Mouse (Mus musculus) CH12.LX (cell line): Measurements from ENCODE around the gene B3gnt2. TPM values are rescaled to one million over a fixed set of nuclear protein-coding genes. Genes with fewer than 3 reads are reported as not detected.

Experiments
- DNase-seq: peaks from one replicate; pipeline ENCODE4 v3.0.0-alpha.2; 2013; ENCODE audit errors: extremely low read depth
- H3K27ac ChIP-seq: 2 replicates; pipeline ENCODE4 v1.5.1; 2012; ENCODE audit warnings: low read depth, mild to moderate bottlenecking, control low read depth, moderate library complexity; ENCODE audit not compliant: insufficient read depth
- H3K27me3 ChIP-seq: replicated peaks from 2 replicates; pipeline ENCODE3; 2012; ENCODE audit warnings: inconsistent platforms
- H3K36me3 ChIP-seq, 2 experiments: replicated peaks in 1 of 2; 2 replicates each; pipeline versions ENCODE3 to v1.6.1; 2012; ENCODE audit warnings: inconsistent platforms in 1 of 2, low read length in 1 of 2, mild to moderate bottlenecking in 1 of 2, mixed read lengths in 1 of 2, moderate library complexity in 1 of 2; ENCODE audit not compliant: control insufficient read depth in 1 of 2, insufficient read depth in 1 of 2
- H3K4me1 ChIP-seq, 2 experiments: 2 replicates each; pipeline ENCODE4 v1.6.1; 2012; ENCODE audit warnings: inconsistent platforms in 1 of 2, moderate library complexity in 1 of 2; ENCODE audit not compliant: insufficient read depth in 2 of 2, control insufficient read depth in 1 of 2
- H3K4me2 ChIP-seq: 2 replicates; pipeline ENCODE4 v1.6.1; 2012; ENCODE audit warnings: low read depth, mild to moderate bottlenecking, control low read depth; ENCODE audit not compliant: poor library complexity, insufficient read depth, severe bottlenecking
- H3K4me3 ChIP-seq, 3 experiments: fragments of 150-350 bp in 1 of 3; sonication (generic) in 1 of 3; replicated peaks in 1 of 3; 2 replicates each; pipeline versions ENCODE3 to v1.5.1; 2011 to 2012; ENCODE audit warnings: low read depth in 2 of 3, low read length in 2 of 3, mild to moderate bottlenecking in 2 of 3, moderate library complexity in 2 of 3, control low read depth in 1 of 3, improper control_type of control experiment in 1 of 3, inconsistent platforms in 1 of 3, mixed read lengths in 1 of 3; ENCODE audit not compliant: poor library complexity in 1 of 3
- H3K79me2 ChIP-seq: replicated peaks from 2 replicates; pipeline ENCODE4 v1.6.1; 2012; ENCODE audit warnings: mild to moderate bottlenecking, moderate library complexity; ENCODE audit not compliant: control insufficient read depth, poor library complexity, insufficient read depth, severe bottlenecking; ENCODE audit errors: extremely low read depth
- H3K9ac ChIP-seq: 2 replicates; pipeline ENCODE4 v1.6.1; 2012; ENCODE audit warnings: low read depth, mild to moderate bottlenecking, control low read depth, moderate library complexity; ENCODE audit not compliant: insufficient read depth
- H3K9me3 ChIP-seq: replicated peaks from 2 replicates; pipeline ENCODE3; 2012; ENCODE audit warnings: low read length, inconsistent platforms, mixed read lengths
- CTCF ChIP-seq, 2 experiments: IDR thresholded peaks in 1 of 2; conservative IDR thresholded peaks in 1 of 2; 2 replicates each; pipeline ENCODE4 v1.5.1; 2011 to 2012; ENCODE audit warnings: low read depth in 2 of 2, low read length in 2 of 2, improper control_type of control experiment in 1 of 2, inconsistent platforms in 1 of 2, mild to moderate bottlenecking in 1 of 2, moderate library complexity in 1 of 2
- GABPA ChIP-seq: IDR thresholded peaks from 2 replicates; pipeline ENCODE4 v1.6.1; 2012; ENCODE audit warnings: low read depth, low read length, improper control_type of control experiment, inconsistent platforms; ENCODE audit not compliant: insufficient replicate concordance
- JUND ChIP-seq: conservative IDR thresholded peaks from 2 replicates; pipeline ENCODE4 v1.6.1; 2011; ENCODE audit warnings: low read depth, low read length, improper control_type of control experiment
- KAT2A ChIP-seq: IDR thresholded peaks from 2 replicates; pipeline ENCODE4 v1.6.1; 2012; ENCODE audit warnings: low read length, improper control_type of control experiment, inconsistent platforms; ENCODE audit not compliant: insufficient replicate concordance
- MAFK ChIP-seq: IDR thresholded peaks from 2 replicates; pipeline ENCODE4 v1.6.1; 2011; ENCODE audit warnings: low read length, improper control_type of control experiment; ENCODE audit not compliant: insufficient replicate concordance
- MAX ChIP-seq: IDR thresholded peaks from 2 replicates; pipeline ENCODE4 v1.6.1; 2011; ENCODE audit warnings: low read length, improper control_type of control experiment
- MXI1 ChIP-seq: IDR thresholded peaks from 2 replicates; pipeline ENCODE4 v1.6.1; 2011; ENCODE audit warnings: mild to moderate bottlenecking, low read depth, low read length, improper control_type of control experiment
- NELFE ChIP-seq: IDR thresholded peaks from 2 replicates; pipeline ENCODE4 v1.6.1; 2011; ENCODE audit warnings: low read depth, low read length, improper control_type of control experiment
- POLR2A ChIP-seq: IDR thresholded peaks from 2 replicates; pipeline ENCODE4 v1.6.1; 2011; ENCODE audit warnings: low read depth, mild to moderate bottlenecking, improper control_type of control experiment, low read length
- RAD21 ChIP-seq: IDR thresholded peaks from 2 replicates; pipeline ENCODE4 v1.6.1; 2011; ENCODE audit warnings: low read depth, mild to moderate bottlenecking, low read length, improper control_type of control experiment, moderate library complexity
- SIN3A ChIP-seq: IDR thresholded peaks from 2 replicates; pipeline ENCODE4 v1.6.1; 2012; ENCODE audit warnings: low read length, improper control_type of control experiment, inconsistent platforms
- SMC3 ChIP-seq: IDR thresholded peaks from 2 replicates; pipeline ENCODE4 v1.6.1; 2011; ENCODE audit warnings: low read depth, low read length, improper control_type of control experiment
- UBTF ChIP-seq: IDR thresholded peaks from 2 replicates; pipeline ENCODE4 v1.6.1; 2012; ENCODE audit warnings: low read depth, mild to moderate bottlenecking, inconsistent platforms, low read length, improper control_type of control experiment, moderate library complexity
- USF1 ChIP-seq: IDR thresholded peaks from 2 replicates; pipeline ENCODE4 v1.6.1; 2014; ENCODE audit warnings: low read depth, mild to moderate bottlenecking, inconsistent platforms, low read length, improper control_type of control experiment
- USF2 ChIP-seq: conservative IDR thresholded peaks from 2 replicates; pipeline ENCODE4 v1.6.1; 2011; ENCODE audit warnings: low read depth, low read length, improper control_type of control experiment
- ZC3H11A ChIP-seq: IDR thresholded peaks from 2 replicates; pipeline ENCODE4 v1.6.1; 2012; ENCODE audit warnings: low read depth, mild to moderate bottlenecking, inconsistent platforms, low read length, improper control_type of control experiment
- ZKSCAN1 ChIP-seq: IDR thresholded peaks from 2 replicates; pipeline ENCODE4 v1.6.1; 2012; ENCODE audit warnings: low read depth, inconsistent platforms, low read length, improper control_type of control experiment, borderline replicate concordance
- ZMIZ1 ChIP-seq: IDR thresholded peaks from 2 replicates; pipeline ENCODE4 v1.6.1; 2012; ENCODE audit warnings: low read depth, mild to moderate bottlenecking, inconsistent platforms, low read length, improper control_type of control experiment
- dilution Hi-C: fragments of 300-500 bp; cut with MboI; formaldehyde crosslinking; loops from 2 replicates; pipeline ENCODE4 v1.14.3; 2020; ENCODE audit warnings: low sequenced_read_pairs; ENCODE audit not compliant: extremely low pct_unique_long_range_greater_than_20kb, extremely low pct_ligation_motif_present
- in situ Hi-C: fragments of 300-500 bp; cut with MboI; formaldehyde crosslinking; loops from 3 replicates; pipeline ENCODE4 v1.14.3; 2019; ENCODE audit warnings: low sequenced_read_pairs, low pct_ligation_motif_present, low pct_unique_long_range_greater_than_20kb, mixed read lengths
- polyA plus RNA-seq: library from polyadenylated mRNA; unstranded; fragments of >175 nt; gene quantifications from 2 replicates; pipeline ENCODE4 v1.2.1, GENCODE M21; 2012; ENCODE audit warnings: low read depth; ENCODE audit not compliant: insufficient read length
- total RNA-seq, 2 experiments: library from RNA; depleted of rRNA; stranded (reverse); fragments of 300-350 nt in 1 of 2; fragments of >200 nt in 1 of 2; gene quantifications; 2 replicates each; pipeline ENCODE4 v1.2.3; 2012 to 2014

B3gnt2 gene
- total and polyA plus RNA-seq, 3 experiments: 74.6 to 96.0 (median 75.2) TPM

GRCm38 (mm10) chr11:22752596-22752995, 108.2 kb downstream of the B3gnt2 start:
- TF ChIP-seq ZC3H11A (no peak), ZMIZ1 (no peak), CTCF (conservative IDR thresholded peaks at IDR 0.05 in 1 of 2, IDR thresholded peaks at IDR 0.05 in 1 of 2; ENCODE audit: low read depth in 2 of 2, low read length in 2 of 2) (no peak), ZKSCAN1 (no peak)
- TF ChIP-seq, all 38 proteins: peak for 0
- Histone ChIP-seq H3K9me3 (peaks cover 3% of the 10 kb centered on the region), H3K4me1 (peaks cover 19 to 31% of the 10 kb centered on the region in 2 experiments), H3K36me3 (no peaks in the 10 kb centered on the region), H3K27me3 (no peaks in the 10 kb centered on the region), H3K4me3 (no peak overlapping the region), H3K9ac (no peak overlapping the region), H3K27ac (no peak overlapping the region), H3K79me2 (no peaks in the 10 kb centered on the region), H3K4me2 (no peak overlapping the region)
- in situ Hi-C loops (no loop called here), dilution Hi-C loops (no loop called here)
- DNase-seq: no peak

DNA sequence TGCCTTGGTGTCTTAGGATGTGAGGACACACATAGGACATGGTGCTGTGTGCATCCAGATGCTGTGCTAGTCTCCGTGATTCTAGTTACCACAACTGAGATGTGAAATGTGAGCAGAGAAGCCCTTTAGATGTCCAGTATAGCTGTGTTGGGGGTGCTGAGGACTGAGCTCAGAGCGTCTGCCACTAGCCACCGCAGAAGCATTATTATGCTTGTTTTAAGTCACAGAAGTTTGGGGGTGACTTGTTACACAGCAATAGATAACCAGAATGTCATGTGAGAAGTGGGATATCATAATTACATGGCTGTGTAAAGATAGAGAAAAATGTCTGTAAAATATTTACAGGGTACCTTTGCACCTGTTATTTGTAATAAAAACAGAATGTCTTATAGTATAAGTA, 109.2 kb downstream of the B3gnt2 start:
- Histone ChIP-seq H3K4me1 (peaks cover 18 to 24% of the 10 kb centered on the region in 2 experiments), H3K4me3 (no peak overlapping the region), H3K79me2 (no peaks in the 10 kb centered on the region), H3K27ac (no peak overlapping the region), H3K4me2 (no peak overlapping the region)
- dilution Hi-C loops (no loop called here), in situ Hi-C loops (no loop called here)
- no peak for TF ChIP-seq NELFE
- TF ChIP-seq ZKSCAN1: no peak
- TF ChIP-seq, all 38 proteins: peak for 0
- Histone ChIP-seq H3K36me3 (no peaks in the 10 kb centered on the region), H3K27me3 (no peaks in the 10 kb centered on the region), H3K9ac (no peak overlapping the region), H3K9me3 (peaks cover 9% of the 10 kb centered on the region)
- DNase-seq: no peak

- no peak overlapping the region for H3K27ac ChIP-seq
- DNase-seq: no peak
- H3K4me1 ChIP-seq: no peaks in the 10 kb centered on the region
- no peaks in the 10 kb centered on the region for H3K36me3 ChIP-seq
- dilution Hi-C loops (no loop called here), in situ Hi-C loops (no loop called here)
- H3K79me2 ChIP-seq: no peaks in the 10 kb centered on the region
- H3K4me3 ChIP-seq: no peak overlapping the region
- no peak overlapping the region for H3K9ac ChIP-seq
- no peaks in the 10 kb centered on the region for H3K27me3 ChIP-seq
- peaks cover 25% of the 10 kb centered on the region for H3K9me3 ChIP-seq
- no peak for TF ChIP-seq USF1
- TF ChIP-seq USF2: no peak
- TF ChIP-seq SMC3: no peak
- TF ChIP-seq CTCF (conservative IDR thresholded peaks at IDR 0.05 in 1 of 2, IDR thresholded peaks at IDR 0.05 in 1 of 2; ENCODE audit: low read depth in 2 of 2, low read length in 2 of 2): no peak
- TF ChIP-seq MAFK: no peak
- no peak for TF ChIP-seq UBTF
- no peak for TF ChIP-seq RAD21
- TF ChIP-seq POLR2A: no peak
- no peak for TF ChIP-seq MXI1
- no peak for TF ChIP-seq ZMIZ1
- no peak for TF ChIP-seq GABPA
- TF ChIP-seq NELFE: no peak
- TF ChIP-seq JUND: no peak
- no peak for TF ChIP-seq SIN3A
- no peak for TF ChIP-seq KAT2A
- TF ChIP-seq MAX: no peak
- H3K4me2 ChIP-seq: no peak overlapping the region
Observed at GRCm38 (mm10) chr11:22747406-22747805, 113.4 kb downstream of the B3gnt2 start.
